Mouse (Mus musculus) megakaryocyte, embryonic 14.5 days (primary cell): ENCODE results near the gene Abhd17b. TPM values are rescaled to one million over a fixed set of nuclear protein-coding genes. Genes with fewer than 3 reads are reported as not detected.
A peak's percentile ranks its signal among the peaks of the same experiment; 100 is the strongest.
"Not testable (repeated sequence)": the region's sequence is repeated elsewhere in the genome, so short reads cannot be mapped to it uniquely, and the experiment has no call there.

Source experiments
- H3K27me3 ChIP-seq: replicated peaks from 2 replicates; pipeline ENCODE3; 2012; ENCODE audit warnings: inconsistent platforms
- H3K36me3 ChIP-seq: replicated peaks from 2 replicates; pipeline ENCODE3; 2012; ENCODE audit warnings: low read length, inconsistent platforms, mixed read lengths
- H3K4me1 ChIP-seq: 2 replicates; pipeline ENCODE4 v1.6.1; 2012; ENCODE audit warnings: inconsistent platforms
- H3K4me3 ChIP-seq: replicated peaks from 2 replicates; pipeline ENCODE3; 2012; ENCODE audit warnings: moderate library complexity, mild to moderate bottlenecking, inconsistent platforms
- H3K9me3 ChIP-seq: 2 replicates; pipeline ENCODE4 v1.6.1; 2012; ENCODE audit warnings: inconsistent platforms
- FLI1 ChIP-seq: IDR thresholded peaks from 2 replicates; pipeline ENCODE4 v1.6.1; 2012; ENCODE audit warnings: low read length, inconsistent platforms, mixed read lengths
- GATA1 ChIP-seq: IDR thresholded peaks from 3 replicates; pipeline ENCODE4 v1.6.1; 2012; ENCODE audit warnings: mixed read lengths, low read length, inconsistent platforms, borderline replicate concordance
- polyA plus RNA-seq: library from polyadenylated mRNA; stranded (reverse); fragments of >175 nt; gene quantifications from 2 replicates; pipeline ENCODE4 v1.2.3, GENCODE M21; 2012; ENCODE audit warnings: low replicate concordance; ENCODE audit not compliant: insufficient read depth

Abhd17b gene
- polyA plus RNA-seq, 1 experiment, result 10.1 TPM

DNA sequence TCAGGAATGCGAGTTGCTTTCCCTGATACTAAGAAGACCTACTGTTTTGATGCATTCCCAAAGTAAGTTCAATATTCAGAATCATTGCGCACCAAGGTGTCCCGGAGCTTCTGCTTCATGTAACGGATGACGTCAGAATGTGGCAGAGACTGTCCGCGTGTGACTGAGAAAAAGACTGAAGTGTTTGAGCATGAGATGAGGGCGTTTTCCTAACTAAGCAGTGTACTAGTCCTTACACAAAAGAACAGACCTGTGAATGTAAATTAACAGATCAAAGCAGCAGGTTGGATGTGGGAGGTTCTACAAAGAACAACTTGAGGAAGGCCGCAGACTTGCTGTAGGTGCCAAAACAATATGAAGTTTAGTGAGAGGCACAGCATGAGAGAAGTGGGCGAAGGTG is 28.0 kb downstream of the Abhd17b start:
- H3K36me3 ChIP-seq, result peaks cover 89% of the 10 kb centered on the region
- no peaks in the 10 kb centered on the region for H3K27me3 ChIP-seq
- peaks cover 17% of the 10 kb centered on the region for H3K4me1 ChIP-seq
- H3K9me3 ChIP-seq, result no peaks in the 10 kb centered on the region
- TF ChIP-seq FLI1 (no peak), GATA1 (no peak)
- H3K4me3 ChIP-seq, result no peak overlapping the region

DNA sequence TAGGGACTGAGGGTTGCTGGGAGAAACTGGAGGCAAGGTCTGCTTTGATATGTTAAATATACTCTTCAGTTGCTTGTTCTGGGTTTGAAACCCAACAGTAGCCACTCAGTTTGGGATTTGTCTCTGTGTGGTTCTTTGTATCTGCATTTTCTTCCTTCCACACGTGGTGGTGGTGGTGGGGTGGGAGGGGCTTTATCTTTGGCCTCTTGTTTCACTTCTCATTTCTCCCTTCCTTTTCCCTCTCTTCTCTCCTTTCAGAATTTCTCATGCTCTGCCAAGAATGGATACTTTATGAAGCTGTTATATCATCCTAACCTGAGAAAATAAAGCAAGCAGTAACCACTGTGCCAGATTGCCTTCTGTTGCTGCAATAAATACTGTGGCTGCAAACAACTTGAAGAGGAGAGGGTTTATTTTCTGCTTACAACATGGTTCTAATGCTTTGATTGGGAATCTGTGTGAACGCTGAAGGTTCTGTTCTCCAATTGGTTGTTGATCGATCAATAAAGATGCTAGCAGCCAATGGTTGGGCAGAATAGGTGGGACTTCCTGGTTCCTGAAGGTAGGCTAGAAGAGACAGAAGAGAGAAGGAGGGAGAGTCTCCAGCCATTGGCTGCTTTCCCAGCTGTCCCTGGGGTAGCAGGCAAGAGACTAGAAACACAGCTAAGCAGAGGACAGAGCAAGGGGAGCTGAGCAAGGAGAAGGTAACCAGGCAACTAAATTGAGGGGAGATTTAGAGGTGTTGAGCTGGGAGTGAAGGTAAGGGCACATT is 60.5 kb downstream of the Abhd17b start:
- Histone ChIP-seq H3K9me3 (peaks cover 4% of the 10 kb centered on the region; the same call in 1 of the 2 replicates), H3K36me3 (peaks cover 5% of the 10 kb centered on the region), H3K4me1 (peaks cover 34% of the 10 kb centered on the region), H3K27me3 (no peaks in the 10 kb centered on the region), H3K4me3 (peak overlapping the region; percentile 91)
- TF ChIP-seq FLI1, result no peak
- no peak for TF ChIP-seq GATA1

DNA sequence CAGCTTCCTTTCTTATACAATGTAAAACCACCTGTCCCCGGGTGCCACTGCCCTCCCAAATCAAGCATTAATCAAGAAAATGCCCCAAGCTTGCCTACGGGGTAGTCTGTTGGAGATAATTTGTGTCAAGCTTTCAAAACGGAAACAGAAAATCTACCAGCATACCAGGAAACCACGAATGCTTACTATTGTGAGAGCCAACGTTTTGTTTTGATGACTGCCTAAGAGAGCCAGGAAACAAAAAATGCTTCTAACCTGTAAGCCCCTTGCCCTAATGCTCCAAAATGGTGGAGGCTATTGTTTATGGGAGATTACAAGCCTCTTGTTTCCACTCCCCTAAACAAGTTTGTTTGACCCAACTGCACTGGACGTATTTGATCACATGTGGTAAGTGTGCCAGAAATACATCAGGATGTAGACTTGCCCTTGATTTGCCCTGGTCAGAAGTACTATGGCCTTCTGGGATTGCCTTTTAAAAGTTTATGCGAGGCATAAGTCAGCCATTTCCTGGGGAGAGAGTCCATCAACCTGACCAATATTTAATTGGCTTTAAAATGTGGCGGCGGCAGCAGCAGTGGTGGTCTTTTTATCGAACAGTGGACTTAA is 61.4 kb downstream of the Abhd17b start:
- peaks cover 5% of the 10 kb centered on the region for H3K36me3 ChIP-seq
- peaks cover 37% of the 10 kb centered on the region for H3K4me1 ChIP-seq
- H3K9me3 ChIP-seq, result peaks cover 4% of the 10 kb centered on the region; the same call in 1 of the 2 replicates
- no peaks in the 10 kb centered on the region for H3K27me3 ChIP-seq
- no peak for TF ChIP-seq FLI1
- TF ChIP-seq GATA1, result no peak
- peak overlapping the region; percentile 91 for H3K4me3 ChIP-seq

DNA sequence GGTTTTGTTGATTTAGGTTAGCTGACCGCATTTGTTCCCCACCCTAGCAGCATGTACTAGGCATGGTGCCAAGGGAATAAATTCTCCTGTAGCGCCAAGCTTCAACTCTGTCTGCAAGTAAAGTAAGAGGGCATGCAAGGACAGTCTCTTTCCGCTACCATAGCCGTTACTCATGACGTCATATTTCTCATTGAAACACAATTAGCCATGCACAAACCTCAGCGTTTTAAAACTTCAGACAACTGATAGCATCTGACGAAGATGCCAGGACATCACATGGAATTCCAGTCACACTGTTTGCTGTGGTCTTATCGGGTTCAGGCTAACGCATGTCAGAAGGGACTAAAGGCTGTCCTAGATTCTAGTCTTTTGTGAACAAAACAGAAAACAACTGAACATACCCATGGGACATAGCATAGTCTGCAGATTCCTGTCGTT is 62.0 kb downstream of the Abhd17b start:
- TF ChIP-seq FLI1 (no peak), GATA1 (no peak)
- Histone ChIP-seq H3K27me3 (no peaks in the 10 kb centered on the region), H3K4me1 (peaks cover 37% of the 10 kb centered on the region), H3K36me3 (peaks cover 5% of the 10 kb centered on the region), H3K9me3 (peaks cover 4% of the 10 kb centered on the region; the same call in 1 of the 2 replicates), H3K4me3 (no peak overlapping the region)

DNA sequence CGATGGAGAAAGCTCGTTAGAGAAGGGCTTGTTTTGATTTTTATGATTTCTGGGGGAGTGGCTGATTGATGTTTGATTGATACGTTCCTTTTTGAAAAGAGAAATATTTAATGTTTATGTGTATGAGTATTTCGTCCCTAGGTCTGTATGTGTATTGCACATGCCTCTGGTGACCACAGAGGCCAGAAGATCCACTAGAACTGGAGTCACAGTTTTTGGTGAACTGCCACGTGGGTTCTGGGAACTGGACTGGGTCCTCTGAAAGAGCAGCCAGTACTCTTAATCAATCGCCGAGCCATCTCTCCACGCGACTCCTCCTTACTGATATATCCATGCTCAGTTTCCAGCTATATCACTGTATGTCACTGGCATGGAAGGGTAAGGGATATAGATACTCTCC is 62.5 kb downstream of the Abhd17b start:
- Histone ChIP-seq H3K27me3 (no peaks in the 10 kb centered on the region), H3K9me3 (peaks cover 4% of the 10 kb centered on the region; the same call in 1 of the 2 replicates), H3K4me1 (peaks cover 37% of the 10 kb centered on the region), H3K4me3 (no peak overlapping the region), H3K36me3 (peaks cover 5% of the 10 kb centered on the region)
- TF ChIP-seq GATA1 (no peak), FLI1 (no peak)

DNA sequence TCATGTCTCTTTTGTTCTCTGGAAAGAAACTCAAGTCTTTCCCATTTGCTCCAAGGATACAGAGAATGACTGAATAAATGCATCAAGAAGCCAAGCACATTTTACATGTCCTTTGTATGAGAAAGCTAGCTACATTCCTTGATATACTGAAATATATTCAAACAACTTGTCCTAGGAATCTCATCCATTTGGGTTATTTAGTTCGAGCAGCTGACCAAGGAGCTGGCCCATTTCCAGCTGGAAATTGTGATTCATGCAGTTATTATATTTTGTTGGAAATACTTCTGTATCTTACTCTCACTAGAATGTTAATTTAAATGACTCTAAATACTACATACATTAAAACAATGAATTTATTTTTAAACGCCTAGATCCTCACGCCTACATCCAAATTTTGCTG is 63.5 kb downstream of the Abhd17b start:
- no peak overlapping the region for H3K4me3 ChIP-seq
- H3K9me3 ChIP-seq, result peaks cover 4% of the 10 kb centered on the region; the same call in 1 of the 2 replicates
- no peaks in the 10 kb centered on the region for H3K27me3 ChIP-seq
- TF ChIP-seq GATA1, result no peak
- no peak for TF ChIP-seq FLI1
- peaks cover 5% of the 10 kb centered on the region for H3K36me3 ChIP-seq
- H3K4me1 ChIP-seq, result peaks cover 37% of the 10 kb centered on the region

DNA sequence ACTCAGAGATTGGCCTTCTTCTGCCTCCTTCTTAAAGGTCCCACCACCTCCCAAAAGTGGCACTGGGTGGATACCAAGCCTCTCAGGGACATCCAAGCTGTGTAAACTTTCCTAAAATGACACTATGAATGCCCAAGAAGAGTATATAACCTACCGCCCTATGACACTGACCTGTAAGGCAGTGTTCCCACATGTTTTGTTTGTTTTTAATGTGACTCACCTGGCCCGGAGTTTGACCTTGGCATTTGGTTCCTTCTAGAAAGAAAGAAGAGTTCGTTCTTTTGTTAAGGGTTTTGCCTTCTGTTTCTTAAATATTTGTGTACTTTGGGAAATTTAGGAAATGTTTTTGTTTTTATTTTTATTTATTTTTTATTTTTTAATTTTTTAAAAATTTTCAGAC is 66.2 kb downstream of the Abhd17b start:
- H3K9me3 ChIP-seq, result peaks cover 4% of the 10 kb centered on the region; the same call in 1 of the 2 replicates
- no peaks in the 10 kb centered on the region for H3K27me3 ChIP-seq
- TF ChIP-seq GATA1 (no peak), FLI1 (no peak)
- H3K4me1 ChIP-seq, result peaks cover 17% of the 10 kb centered on the region
- peaks cover 11% of the 10 kb centered on the region for H3K36me3 ChIP-seq
- H3K4me3 ChIP-seq, result no peak overlapping the region

DNA sequence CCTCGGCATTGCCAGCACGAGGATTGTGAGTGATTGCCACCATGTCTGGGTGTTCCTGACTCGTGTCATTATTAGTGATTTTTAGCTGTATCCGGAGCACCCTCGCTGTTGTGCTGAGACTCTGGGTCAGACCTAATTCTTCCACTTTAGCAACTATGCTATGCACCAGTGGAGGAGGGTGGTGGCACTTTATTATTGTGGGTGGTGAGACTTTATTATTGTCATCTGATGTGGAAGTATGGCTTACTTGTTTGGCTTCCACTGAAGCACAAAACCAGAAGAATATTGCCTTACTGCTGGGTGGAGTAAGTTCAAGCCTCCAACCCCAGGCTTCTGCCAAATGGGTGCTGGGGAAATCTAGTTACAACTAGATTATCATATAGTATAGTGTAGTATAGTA is 68.0 kb downstream of the Abhd17b start:
- peaks cover 7% of the 10 kb centered on the region for H3K4me1 ChIP-seq
- peaks cover 11% of the 10 kb centered on the region for H3K36me3 ChIP-seq
- peaks cover 4% of the 10 kb centered on the region; the same call in 1 of the 2 replicates for H3K9me3 ChIP-seq
- H3K4me3 ChIP-seq, result no peak overlapping the region
- TF ChIP-seq GATA1, result no peak
- TF ChIP-seq FLI1, result no peak
- no peaks in the 10 kb centered on the region for H3K27me3 ChIP-seq

DNA sequence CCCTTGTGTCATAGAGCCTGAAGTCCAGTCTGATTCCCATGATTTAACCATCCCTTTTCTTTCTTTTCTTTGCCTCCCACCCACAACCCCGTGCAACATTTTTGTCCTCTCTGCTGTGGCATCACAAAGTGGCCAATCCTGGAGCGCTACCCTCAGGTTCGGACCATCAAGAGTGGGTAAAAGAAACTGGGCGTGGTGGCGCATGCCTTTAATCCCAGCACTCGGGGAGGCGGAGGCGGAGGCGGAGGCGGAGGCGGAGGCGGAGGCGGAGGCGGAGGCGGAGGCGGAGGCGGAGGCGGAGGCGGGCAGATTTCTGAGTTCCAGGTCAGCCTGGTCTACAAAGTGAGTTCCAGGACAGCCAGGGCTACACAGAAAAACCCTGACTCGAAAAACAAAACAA is 70.3 kb downstream of the Abhd17b start:
- H3K9me3 ChIP-seq, H3K4me1 ChIP-seq, H3K36me3 ChIP-seq, H3K4me3 ChIP-seq, H3K27me3 ChIP-seq: not testable (repeated sequence)

DNA sequence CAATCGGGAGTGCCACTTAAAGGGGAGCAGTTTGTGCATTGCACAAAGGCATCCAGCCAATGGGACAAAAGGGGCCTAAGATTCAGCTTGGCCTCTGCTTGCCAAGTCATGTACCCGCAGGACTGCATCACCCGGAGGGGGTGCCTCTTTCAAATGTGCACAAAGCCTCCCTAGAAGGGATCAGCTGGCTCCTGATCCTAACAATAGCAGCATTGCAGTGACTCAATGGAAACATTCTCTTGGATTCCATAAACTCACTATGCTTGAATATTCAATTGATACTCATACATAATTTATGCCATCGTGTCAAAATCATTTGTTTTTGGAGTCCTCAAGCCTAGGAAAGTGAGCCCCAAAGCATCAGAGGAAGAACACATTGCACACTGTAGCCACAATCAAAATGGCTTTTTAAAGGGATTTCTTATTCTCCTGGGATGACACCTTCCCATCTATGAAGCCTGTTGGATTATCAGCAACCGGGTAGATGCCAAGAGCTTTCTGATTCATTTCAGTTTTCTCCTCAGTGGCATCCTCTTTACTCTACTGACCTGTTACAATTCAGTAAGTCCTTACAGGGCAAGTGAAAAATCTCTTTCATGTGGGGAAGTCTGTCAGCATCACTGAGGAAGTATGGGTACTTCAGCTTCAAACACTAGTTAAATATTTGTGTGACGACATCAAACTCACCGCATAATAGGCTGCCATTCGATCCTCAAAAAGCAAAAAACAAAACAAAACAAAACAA is 71.1 kb downstream of the Abhd17b start:
- Histone ChIP-seq H3K4me3 (no peak overlapping the region), H3K27me3 (no peaks in the 10 kb centered on the region), H3K9me3 (no peaks in the 10 kb centered on the region), H3K36me3 (peaks cover 6% of the 10 kb centered on the region), H3K4me1 (no peaks in the 10 kb centered on the region)
- no peak for TF ChIP-seq FLI1
- no peak for TF ChIP-seq GATA1
